21 mouse cellular contexts compared by ENCODE assay signal in genomic region chr3:152271071-152271710, GRCm38 (mm10). TPM values are rescaled to one million over a fixed set of nuclear protein-coding genes. Genes with fewer than 3 reads are reported as not detected.
"Had no signal": no experiment of that assay in that cellular context is flagged by ENCODE, and none has a peak within 500 bp of the region (broad histone marks: within the 10 kb centered on the region; RNA-seq: fewer than 3 reads in every experiment).

No protein-coding gene starts in this region.

- H3K27me3 ChIP-seq: heart, embryonic 13.5 days; heart, embryonic 15.5 days had no signal

- H3K9me3 ChIP-seq: heart, embryonic 13.5 days; heart, embryonic 15.5 days; hindbrain, embryonic 10.5 days; hindbrain, embryonic 12.5 days; limb, embryonic 10.5 days; limb, embryonic 12.5 days had no signal

- H3K27ac ChIP-seq: gastrocnemius, adult 2 months; heart, adult 2 months; heart, embryonic 15.5 days; hindbrain, embryonic 10.5 days; hindbrain, embryonic 12.5 days; hindbrain, embryonic 14.5 days; layer of hippocampus, adult 2 months; left cerebral cortex, adult 2 months; limb, embryonic 10.5 days; limb, embryonic 12.5 days had no signal

- DNase-seq: gastrocnemius, adult 2 months; gastrocnemius, postnatal 10 days; gastrocnemius, postnatal 25 days; heart, adult 2 months; heart, postnatal 4 days; kidney, adult 18-20 months; kidney, adult 8-10 months; kidney, postnatal 10 days; kidney, postnatal 25 days; kidney, postnatal 4 days; liver had no signal

- H3K4me3 ChIP-seq: gastrocnemius, adult 2 months; heart, adult 2 months; heart, embryonic 13.5 days; heart, embryonic 15.5 days; hindbrain, embryonic 10.5 days; hindbrain, embryonic 12.5 days; layer of hippocampus, adult 2 months; left cerebral cortex, adult 2 months; limb, embryonic 10.5 days; limb, embryonic 12.5 days had no signal

RNA-seq across cellular contexts. Expression of gene Nexn, which starts 5.0 kb away (rescaled TPM):
- total RNA-seq: granulocyte monocyte progenitor cell, adult 5-6 weeks had no signal
